Mouse (Mus musculus) intestine, embryonic 14.5 days (tissue): ENCODE measurements around the gene Gjc1. TPM values are rescaled to one million over a fixed set of nuclear protein-coding genes. Genes with fewer than 3 reads are reported as not detected.

Source experiments
- ATAC-seq: fragments of 200-750 bp; cut with Nextera tagmentation; replicated peaks from 2 replicates; pipeline ENCODE4 v1.8.0; 2017; ENCODE audit warnings: low read depth, moderate number of reproducible peaks, moderate TSS enrichment, moderate library complexity; ENCODE audit not compliant: low FRiP score, low TSS enrichment
- DNase-seq: peaks from one replicate; pipeline ENCODE4 v3.0.0-alpha.2; 2018; ENCODE audit warnings: low spot score
- H3K27ac ChIP-seq: fragments of 300-500 bp; sonication (generic); 2 replicates; pipeline ENCODE4 v1.5.1; 2014; ENCODE audit warnings: low read depth, mild to moderate bottlenecking, control low read depth
- H3K27me3 ChIP-seq: fragments of 300-500 bp; sonication (generic); replicated peaks from 2 replicates; pipeline ENCODE4 v1.6.1; 2014; ENCODE audit warnings: low read length, control low read depth; ENCODE audit not compliant: control insufficient read depth, insufficient read depth
- H3K36me3 ChIP-seq: fragments of 300-500 bp; sonication (generic); 2 replicates; pipeline ENCODE4 v1.6.1; 2014; ENCODE audit warnings: low read length, control low read depth; ENCODE audit not compliant: control insufficient read depth, insufficient read depth
- H3K4me1 ChIP-seq: fragments of 300-500 bp; sonication (generic); replicated peaks from 2 replicates; pipeline ENCODE4 v1.6.1; 2014; ENCODE audit warnings: low read length, control low read depth, mixed read lengths; ENCODE audit not compliant: control insufficient read depth, insufficient read depth
- H3K4me2 ChIP-seq: fragments of 300-500 bp; sonication (generic); 2 replicates; pipeline ENCODE4 v1.6.1; 2014; ENCODE audit warnings: low read length
- H3K4me3 ChIP-seq: fragments of 300-500 bp; sonication (generic); 2 replicates; pipeline ENCODE4 v1.5.1; 2014; ENCODE audit warnings: low read depth, low read length, control low read depth, mixed read lengths
- H3K9ac ChIP-seq: fragments of 300-500 bp; sonication (generic); 2 replicates; pipeline ENCODE4 v1.6.1; 2014; ENCODE audit warnings: mild to moderate bottlenecking, low read length
- H3K9me3 ChIP-seq: fragments of 300-500 bp; sonication (generic); 2 replicates; pipeline ENCODE4 v1.6.1; 2016; ENCODE audit warnings: low read length, control low read depth; ENCODE audit not compliant: control insufficient read depth
- WGBS: fragments of 180-500 bp; shearing (Covaris S2); extraction: QIAGEN DNeasy Blood & Tissue Kit; methylation state at CpG from one replicate; pipeline ENCODE4 v1.1.7; 2014; 5-methylcytosine and 5-hydroxymethylcytosine counted together
- polyA plus RNA-seq: library from polyadenylated mRNA; unstranded; fragments of >200 nt; fragmentation: Nextera tagmentation; extraction: Ambion mirVana; gene quantifications from 2 replicates; pipeline ENCODE4 v1.2.1, GENCODE M21; 2014

Gene Gjc1
- polyA plus RNA-seq, 1 experiment from 2014 or later: 47.7 TPM

DNA sequence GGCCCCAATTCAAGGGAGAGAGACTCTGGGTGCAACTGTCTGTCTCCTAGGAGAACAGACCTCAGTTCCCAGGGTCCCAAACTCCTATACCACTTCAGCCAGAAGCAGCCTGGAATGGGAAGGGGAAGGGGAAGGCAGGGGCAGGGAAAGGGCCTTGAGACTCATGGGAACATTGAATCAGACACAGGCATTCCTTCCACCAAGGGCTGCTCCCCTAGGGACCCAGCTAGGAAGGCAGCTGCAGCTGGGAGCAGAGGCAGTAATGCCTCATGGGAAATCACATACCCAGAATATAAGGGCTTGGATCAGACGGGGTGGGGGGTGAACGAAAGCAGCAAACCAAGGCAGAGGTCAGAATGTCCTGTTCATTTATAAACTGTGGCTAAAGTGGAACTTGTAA lies 18.6 kb upstream of the Gjc1 start:
- Histone ChIP-seq H3K4me1 (no peaks in the 10 kb centered on the region), H3K27ac (no peak overlapping the region), H3K4me2 (no peak overlapping the region), H3K4me3 (no peak overlapping the region), H3K9ac (no peak overlapping the region), H3K27me3 (no peaks in the 10 kb centered on the region), H3K36me3 (peaks cover 59% of the 10 kb centered on the region), H3K9me3 (no peaks in the 10 kb centered on the region)
- WGBS: 87% methylated on average over 2 of the region's 2 CpGs
- DNase-seq (no peak), ATAC-seq (no peak)

DNA sequence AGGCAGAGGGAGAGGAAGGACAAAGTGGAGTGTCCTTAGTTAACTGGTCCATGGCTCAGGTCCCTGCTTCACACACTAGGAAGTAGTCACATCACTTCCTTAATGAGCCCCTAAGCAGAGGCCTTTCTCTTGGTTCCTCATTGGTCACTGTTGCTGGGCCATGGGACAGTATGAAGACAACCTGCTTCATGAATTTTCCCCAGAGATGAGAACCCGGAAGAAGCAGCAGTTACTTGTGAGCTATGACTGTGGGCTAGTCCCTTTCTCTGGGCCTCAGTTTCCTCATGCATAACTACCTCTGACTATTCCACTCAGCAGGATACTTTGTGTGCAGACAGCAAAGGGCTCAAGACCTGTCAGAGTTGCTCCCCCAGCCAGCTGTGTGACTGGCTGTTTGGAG lies 17.9 kb upstream of the Gjc1 start:
- H3K4me1 ChIP-seq: no peaks in the 10 kb centered on the region
- no peaks in the 10 kb centered on the region for H3K27me3 ChIP-seq
- no peak overlapping the region for H3K4me2 ChIP-seq
- H3K9ac ChIP-seq: no peak overlapping the region
- 86% methylated on average over 1 of the region's 1 CpGs for WGBS
- H3K4me3 ChIP-seq: no peak overlapping the region
- no peak for DNase-seq
- no peaks in the 10 kb centered on the region for H3K9me3 ChIP-seq
- no peak overlapping the region for H3K27ac ChIP-seq
- peaks cover 51% of the 10 kb centered on the region for H3K36me3 ChIP-seq
- ATAC-seq: no peak

DNA sequence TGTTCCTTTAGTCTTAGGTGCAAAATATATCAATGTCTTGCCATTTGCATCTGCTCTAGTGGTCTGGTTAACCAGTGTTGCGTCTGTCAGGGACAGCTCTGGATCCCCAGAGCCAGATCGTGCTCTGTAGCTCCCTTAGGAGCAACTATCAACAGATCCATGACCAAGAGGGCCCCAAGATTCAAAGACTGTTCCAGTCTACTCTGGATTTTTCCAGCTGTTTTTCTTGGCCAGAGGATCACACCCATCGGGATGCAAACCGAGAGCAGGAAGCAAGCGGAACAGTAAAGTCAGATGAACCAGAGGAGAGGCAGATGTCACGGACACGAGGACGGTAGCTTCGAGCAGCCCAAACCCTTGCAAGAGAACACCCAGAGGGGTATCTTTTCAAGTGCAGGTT lies 16.6 kb upstream of the Gjc1 start:
- DNase-seq: no peak
- H3K27me3 ChIP-seq: no peaks in the 10 kb centered on the region
- peaks cover 39% of the 10 kb centered on the region for H3K36me3 ChIP-seq
- WGBS: 88% methylated on average over 9 of the region's 9 CpGs
- ATAC-seq: no peak
- no peaks in the 10 kb centered on the region for H3K9me3 ChIP-seq
- H3K9ac ChIP-seq: no peak overlapping the region
- no peak overlapping the region for H3K4me2 ChIP-seq
- no peak overlapping the region for H3K27ac ChIP-seq
- no peak overlapping the region for H3K4me3 ChIP-seq
- H3K4me1 ChIP-seq: no peaks in the 10 kb centered on the region

DNA sequence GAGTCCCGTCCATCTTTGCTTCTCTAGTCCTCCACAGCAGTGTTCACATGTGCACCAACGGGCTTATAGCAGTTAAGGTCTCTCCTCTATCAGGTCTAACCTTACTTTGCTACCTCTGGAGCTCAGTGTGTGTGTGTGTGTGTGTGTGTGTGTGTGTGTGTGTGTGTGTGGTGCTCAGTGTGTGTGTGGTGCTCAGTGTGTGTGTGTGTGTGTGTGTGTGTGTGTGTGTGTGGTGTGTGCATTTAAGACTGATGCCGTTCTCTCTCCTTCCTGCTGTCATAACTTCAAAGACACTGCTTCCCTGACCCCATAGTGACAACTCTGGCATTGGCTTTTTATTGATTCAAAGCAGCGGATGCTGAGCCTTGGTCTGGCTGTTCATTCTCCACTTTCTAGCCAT lies 16.0 kb upstream of the Gjc1 start, which contains the start of gene Higd1b:
TSS of gene Higd1b (plus strand) at position 301 of the 400 bp plus-strand sequence.
- no peak for ATAC-seq
- Histone ChIP-seq H3K4me1 (no peaks in the 10 kb centered on the region), H3K27me3 (no peaks in the 10 kb centered on the region), H3K27ac (no peak within 1 kb of the TSS), H3K9me3 (no peaks in the 10 kb centered on the region), H3K4me3 (no peak within 1 kb of the TSS), H3K9ac (no peak within 1 kb of the TSS), H3K36me3 (peaks cover 35% of the 10 kb centered on the region), H3K4me2 (no peak within 1 kb of the TSS)
- WGBS: 66% methylated on average over 4 of the region's 4 CpGs
- no peak for DNase-seq

GRCm38 (mm10) chr11:102834219-102834618 lies 14.7 kb upstream of the Gjc1 start:
- 90% methylated on average over 10 of the region's 10 CpGs for WGBS
- no peak overlapping the region for H3K4me3 ChIP-seq
- no peaks in the 10 kb centered on the region for H3K9me3 ChIP-seq
- no peak overlapping the region for H3K9ac ChIP-seq
- DNase-seq (no peak), ATAC-seq (no peak)
- no peak overlapping the region for H3K27ac ChIP-seq
- H3K27me3 ChIP-seq: no peaks in the 10 kb centered on the region
- H3K4me2 ChIP-seq: no peak overlapping the region
- H3K4me1 ChIP-seq: no peaks in the 10 kb centered on the region
- H3K36me3 ChIP-seq: peaks cover 25% of the 10 kb centered on the region

- WGBS: 61% methylated on average over 18 of the region's 18 CpGs
- no peak overlapping the region for H3K9ac ChIP-seq
Measured at GRCm38 (mm10) chr11:102832700-102833297, 13.3 kb upstream of the Gjc1 start.

DNA sequence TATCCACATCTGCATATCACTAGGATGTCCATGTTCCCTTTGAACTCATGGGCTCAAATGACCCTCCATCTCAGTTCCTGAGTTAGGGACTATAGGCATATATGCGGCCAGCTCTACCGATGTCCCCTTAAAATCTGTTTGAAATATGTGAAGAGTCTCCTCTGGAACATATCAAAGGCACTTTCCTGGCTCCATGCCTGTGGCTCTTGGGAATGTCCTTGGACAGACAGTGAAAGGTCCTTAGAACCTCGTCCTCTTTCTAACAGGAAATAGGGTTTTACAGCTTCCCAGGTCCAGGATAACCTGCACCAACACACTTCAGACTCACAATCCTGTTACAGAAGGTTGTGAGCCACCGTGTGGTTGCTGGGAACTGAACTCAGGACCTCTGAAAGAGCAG lies 10.8 kb upstream of the Gjc1 start:
- 62% methylated on average over 4 of the region's 4 CpGs for WGBS
- H3K9me3 ChIP-seq: no peaks in the 10 kb centered on the region
- DNase-seq: no peak

More at GRCm38 (mm10) chr11:102832700-102833297, 13.3 kb upstream of the Gjc1 start:
- Histone ChIP-seq H3K36me3 (peaks cover 11% of the 10 kb centered on the region), H3K4me3 (no peak overlapping the region), H3K4me1 (no peaks in the 10 kb centered on the region), H3K27ac (no peak overlapping the region), H3K4me2 (no peak overlapping the region), H3K27me3 (no peaks in the 10 kb centered on the region), H3K9me3 (no peaks in the 10 kb centered on the region)
- DNase-seq (no peak), ATAC-seq (no peak)

GRCm38 (mm10) chr11:102827097-102827496 lies 7.6 kb upstream of the Gjc1 start:
- 63% methylated on average over 4 of the region's 4 CpGs for WGBS
- H3K9me3 ChIP-seq: no peaks in the 10 kb centered on the region
- no peak for ATAC-seq

More for the DNA sequence above, 10.8 kb upstream of the Gjc1 start:
- Histone ChIP-seq H3K4me1 (no peaks in the 10 kb centered on the region), H3K27me3 (no peaks in the 10 kb centered on the region), H3K9ac (no peak overlapping the region), H3K27ac (no peak overlapping the region), H3K4me2 (no peak overlapping the region), H3K4me3 (no peak overlapping the region), H3K36me3 (no peaks in the 10 kb centered on the region)
- no peak for ATAC-seq

GRCm38 (mm10) chr11:102826476-102826875 lies 7.0 kb upstream of the Gjc1 start:
- no peak overlapping the region for H3K9ac ChIP-seq
- no peak overlapping the region for H3K4me2 ChIP-seq
- H3K36me3 ChIP-seq: no peaks in the 10 kb centered on the region
- ATAC-seq (no peak), DNase-seq (no peak)
- no peaks in the 10 kb centered on the region for H3K4me1 ChIP-seq
- no peak overlapping the region for H3K27ac ChIP-seq
- H3K4me3 ChIP-seq: no peak overlapping the region
- no peaks in the 10 kb centered on the region for H3K9me3 ChIP-seq
- WGBS: 78% methylated on average over 2 of the region's 2 CpGs
- no peaks in the 10 kb centered on the region for H3K27me3 ChIP-seq

More at GRCm38 (mm10) chr11:102827097-102827496, 7.6 kb upstream of the Gjc1 start:
- DNase-seq: no peak
- Histone ChIP-seq H3K27me3 (no peaks in the 10 kb centered on the region), H3K36me3 (no peaks in the 10 kb centered on the region), H3K4me3 (no peak overlapping the region), H3K9ac (no peak overlapping the region), H3K4me1 (no peaks in the 10 kb centered on the region), H3K4me2 (no peak overlapping the region), H3K27ac (no peak overlapping the region)
